Mouse (Mus musculus): ENCODE data around the gene Apol9b.

Apol9b gene

GRCm38 (mm10) chr15:77775186-77775963 lies 46.5 kb downstream of the Apol9b start:
- peak; percentile 73 for DNase-seq (ENCODE audit: low read depth, low spot score)

DNA sequence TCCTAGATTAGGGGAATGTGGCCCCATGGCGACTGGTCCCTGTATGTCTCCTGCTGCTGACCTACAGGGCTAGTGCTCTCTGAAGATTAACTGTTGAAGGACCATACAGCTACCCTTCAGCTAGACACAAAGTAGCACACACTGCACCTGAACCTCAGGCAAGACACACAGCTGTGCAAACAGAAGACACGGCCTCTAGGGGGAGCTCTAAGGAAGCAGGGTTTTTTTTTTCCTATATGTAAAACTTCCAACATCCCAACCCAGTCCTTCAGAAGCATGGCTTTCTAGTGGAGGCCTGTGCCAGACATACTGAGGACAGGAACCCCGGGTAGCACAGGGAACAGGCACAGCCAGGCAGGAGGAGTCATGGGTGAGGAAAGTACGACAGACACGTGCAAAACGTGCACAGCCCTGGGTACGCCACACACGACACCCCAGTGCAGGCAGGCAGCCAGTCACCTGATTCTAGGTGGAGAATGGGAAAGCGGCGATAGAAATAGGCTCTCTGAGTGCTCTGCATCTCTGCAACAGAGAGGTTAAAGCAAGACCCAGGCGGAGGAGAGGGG lies 53.7 kb downstream of the Apol9b start:
- peak; percentile 40 for DNase-seq (ENCODE audit: low read depth, low spot score)

DNA sequence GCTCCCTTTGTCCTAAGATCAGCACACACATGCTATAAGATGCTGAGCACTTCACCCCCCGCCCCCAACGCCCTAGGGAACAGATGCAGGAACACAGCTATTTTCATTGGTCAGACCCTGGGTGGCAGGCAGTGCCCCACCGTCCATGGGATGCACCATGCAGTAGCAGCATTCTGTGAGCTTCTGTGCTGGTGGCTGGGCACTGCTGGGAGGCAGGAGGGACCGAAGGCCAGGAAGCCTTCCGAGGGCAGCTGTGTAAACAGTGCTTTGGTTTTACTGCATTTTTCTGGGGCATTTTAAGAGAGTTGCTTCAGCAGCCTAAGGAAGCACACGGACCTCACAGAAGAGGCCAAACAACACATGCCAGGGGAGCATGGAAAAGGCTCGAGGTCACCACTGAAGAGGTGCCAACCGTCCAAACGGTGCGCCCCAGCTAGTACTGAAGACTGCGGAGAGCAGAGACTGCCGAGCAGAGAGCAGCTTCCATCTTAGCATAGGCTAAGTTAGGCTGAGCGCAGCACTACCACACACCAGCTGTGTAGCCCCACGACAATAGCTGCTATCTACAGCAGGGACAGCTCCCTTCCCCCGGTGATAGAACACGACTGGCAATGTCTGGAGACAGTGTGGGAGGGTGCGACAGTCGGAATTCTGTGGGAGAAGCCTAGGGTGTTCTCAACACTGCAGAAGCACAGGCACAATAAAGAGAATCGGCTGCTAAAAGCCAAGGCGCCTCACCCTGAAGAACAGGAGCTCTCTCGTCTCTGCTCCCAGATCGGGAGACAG lies 55.4 kb downstream of the Apol9b start:
- DNase-seq (ENCODE audit: low read depth, low spot score) = no peak

DNA sequence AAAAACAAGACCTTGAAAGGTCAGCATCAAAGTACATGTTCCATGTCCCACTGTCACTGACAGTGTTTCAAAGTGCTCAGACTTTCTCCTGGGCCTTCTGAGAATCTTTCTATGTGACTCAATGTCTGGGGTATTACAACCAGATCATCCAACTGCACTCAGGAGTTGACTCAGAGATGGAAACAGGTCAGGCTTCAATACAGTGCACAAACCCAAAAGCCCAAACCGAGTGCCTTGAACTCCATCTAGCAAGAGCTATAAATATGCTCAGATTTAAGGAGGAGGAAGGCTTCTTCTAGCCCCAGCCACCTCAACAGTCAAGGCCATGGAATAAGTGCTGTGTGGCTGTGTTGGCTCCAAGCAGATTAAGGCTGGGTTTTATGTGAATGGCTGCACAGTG lies 57.0 kb downstream of the Apol9b start:
- no peak for DNase-seq (ENCODE audit: low read depth, low spot score)
